Mouse (Mus musculus) heart, postnatal 10 days (tissue): ENCODE results near the gene Cep131. TPM values are rescaled to one million over a fixed set of nuclear protein-coding genes. Genes with fewer than 3 reads are reported as not detected.
A peak's percentile ranks its signal among the peaks of the same experiment; 100 is the strongest.

Experiments used
- DNase-seq, 2 experiments: peaks; one replicate each; pipeline ENCODE4 v3.0.0; 2021
- intact Hi-C: fragments of 180-260 bp; cut with DNase I; formaldehyde crosslinking; loops from one replicate; pipeline ENCODE4 v1.15.1; 2025
- total RNA-seq, 2 experiments: library from RNA; stranded (reverse); gene quantifications; 2 replicates each; pipeline ENCODE4 v1.2.3; 2021

Cep131 gene
- total RNA-seq, 2 experiments from 2014 or later = 10.6 to 13.6 TPM

DNA sequence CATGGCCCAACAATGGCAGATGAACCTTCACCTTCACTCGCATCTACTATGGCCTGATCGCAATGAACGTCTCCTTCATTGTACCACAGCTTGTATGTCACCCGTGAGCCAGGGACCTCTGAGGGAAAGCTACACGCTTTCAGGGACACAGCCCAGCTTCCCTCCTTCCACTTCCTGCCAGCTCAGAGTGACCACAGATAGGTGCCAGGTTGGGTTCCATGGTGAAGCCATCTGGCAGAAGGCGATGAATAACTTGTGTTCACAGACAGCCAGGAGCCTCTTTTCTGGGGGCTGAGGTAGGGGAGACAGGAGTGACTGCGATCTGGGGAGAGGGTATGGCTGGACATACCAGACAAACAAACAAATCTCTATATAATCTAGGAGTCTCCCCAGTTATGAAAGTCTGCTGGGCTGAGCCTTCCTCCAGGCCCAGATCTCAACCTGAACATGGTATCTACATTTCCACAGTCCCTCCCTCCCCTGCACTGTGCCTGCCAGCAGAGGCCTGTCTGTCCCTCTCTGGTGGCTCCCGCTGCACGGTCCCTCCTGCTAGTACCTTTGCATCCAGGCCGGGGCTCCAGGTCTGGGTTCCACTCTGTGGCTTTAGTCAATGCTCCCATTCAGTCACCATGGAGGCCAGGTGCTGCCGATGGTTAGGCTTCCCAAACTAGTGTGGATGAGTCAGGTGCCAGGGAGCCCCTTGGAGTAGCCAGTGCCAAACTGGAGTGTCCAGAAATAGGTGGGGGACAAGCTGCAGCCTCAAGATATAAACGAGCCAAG, 30.5 kb downstream of the Cep131 start:
- intact Hi-C loops = no loop called here
- DNase-seq = no peak

DNA sequence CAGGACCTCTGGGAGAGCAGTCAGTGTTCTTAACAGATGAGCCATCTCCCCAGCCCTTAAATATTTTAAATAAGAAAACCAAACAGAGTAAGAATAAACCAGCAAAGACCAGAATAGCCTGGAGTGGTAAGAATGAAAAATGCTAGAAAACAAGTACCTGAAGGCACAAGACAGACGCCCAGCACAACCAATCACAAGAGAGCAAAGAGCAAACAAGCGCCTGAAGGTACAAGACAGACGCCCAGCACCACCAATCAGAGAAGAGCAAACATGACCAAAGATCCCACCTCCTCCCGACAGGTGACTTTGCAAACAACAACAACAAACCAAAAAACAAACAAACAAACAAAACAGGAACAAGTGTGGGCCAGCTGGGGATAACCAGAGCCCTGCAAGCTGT, 32.8 kb downstream of the Cep131 start:
- intact Hi-C loops = no loop called here

GRCm38 (mm10) chr11:120052274-120052673, 34.4 kb downstream of the Cep131 start:
- intact Hi-C loops = no loop called here
- peak; percentile 51 to 53 for DNase-seq

More for the DNA sequence above, 32.8 kb downstream of the Cep131 start:
- DNase-seq = no peak

GRCm38 (mm10) chr11:120051124-120051811, 35.4 kb downstream of the Cep131 start:
- peak in 1 of 2 experiments; percentile 46 for DNase-seq
- intact Hi-C loops = no loop called here

DNA sequence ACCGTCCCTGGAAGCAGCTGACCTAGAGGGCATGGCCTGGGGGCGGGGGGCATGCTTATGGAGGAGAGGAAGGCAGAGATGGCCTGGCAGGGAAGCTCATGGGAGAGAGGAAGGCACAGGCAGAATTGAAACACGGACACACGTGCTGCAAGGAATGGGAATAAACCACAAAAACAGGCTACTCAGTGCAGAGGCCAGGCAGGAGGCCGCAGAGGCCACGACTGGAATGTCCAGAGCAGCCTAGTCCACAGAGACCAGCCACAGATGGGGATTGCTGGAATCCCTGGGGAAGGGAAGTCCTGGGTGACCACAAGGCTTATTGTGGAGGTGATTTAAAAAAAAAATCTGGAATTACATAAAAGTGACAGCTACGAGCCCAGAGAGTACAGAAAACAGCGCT, 37.6 kb downstream of the Cep131 start:
- intact Hi-C loops = no loop called here
- DNase-seq = no peak

- no peak for DNase-seq
- intact Hi-C loops = no loop called here
Observed at GRCm38 (mm10) chr11:120048252-120048556, 38.4 kb downstream of the Cep131 start.

- no peak for DNase-seq
- intact Hi-C loops = no loop called here
Observed at GRCm38 (mm10) chr11:120047531-120048251, 38.9 kb downstream of the Cep131 start.

- intact Hi-C loops = no loop called here
- peak in 1 of 2 experiments; percentile 40 for DNase-seq
Observed at GRCm38 (mm10) chr11:120046553-120047191, 40.0 kb downstream of the Cep131 start, which contains the start of gene Aatk. Gene Aatk, minus strand, starts transcription at chr11:120047167.

GRCm38 (mm10) chr11:120045839-120046552, 40.6 kb downstream of the Cep131 start:
- intact Hi-C loops = no loop called here

GRCm38 (mm10) chr11:120045341-120045740, 41.3 kb downstream of the Cep131 start:
- intact Hi-C loops = no loop called here
- DNase-seq = no peak

More at GRCm38 (mm10) chr11:120045839-120046552, 40.6 kb downstream of the Cep131 start:
- DNase-seq = peak in 1 of 2 experiments; percentile 38

DNA sequence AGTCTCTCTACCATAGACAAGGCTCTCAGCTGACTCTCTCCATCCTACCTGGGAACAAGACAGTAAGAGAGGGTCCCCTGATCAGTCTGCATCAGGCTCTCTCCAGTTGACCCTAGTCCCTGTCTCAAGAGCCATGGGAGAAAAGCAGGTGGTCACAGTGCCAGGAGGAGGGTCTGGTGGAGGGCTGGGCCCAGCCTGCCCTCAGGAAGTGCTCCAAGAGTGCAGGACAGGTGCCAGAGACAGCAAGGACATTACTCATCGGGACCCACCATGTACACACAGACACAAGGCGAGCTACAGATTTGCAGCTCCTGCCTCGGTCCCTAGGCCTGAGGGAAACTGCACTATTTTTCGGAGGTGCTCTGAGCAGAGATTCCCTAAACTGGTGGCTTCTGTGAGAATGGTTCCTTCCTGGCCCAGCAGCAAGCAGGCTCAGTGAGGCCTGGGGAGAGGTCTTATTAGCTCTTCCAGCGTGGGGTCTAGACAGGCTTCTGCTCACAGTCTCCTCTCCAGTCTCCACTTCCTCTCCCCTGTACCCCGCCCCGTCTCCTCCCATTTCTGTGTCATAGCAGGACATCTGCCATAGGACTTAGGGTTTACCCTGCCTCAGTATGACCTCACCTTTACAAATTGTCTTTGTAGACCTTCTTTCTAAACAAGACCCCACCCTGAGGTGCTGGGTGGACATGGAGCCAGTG, 44.3 kb downstream of the Cep131 start:
- intact Hi-C loops = no loop called here
- DNase-seq = peak; percentile 28 to 44

DNA sequence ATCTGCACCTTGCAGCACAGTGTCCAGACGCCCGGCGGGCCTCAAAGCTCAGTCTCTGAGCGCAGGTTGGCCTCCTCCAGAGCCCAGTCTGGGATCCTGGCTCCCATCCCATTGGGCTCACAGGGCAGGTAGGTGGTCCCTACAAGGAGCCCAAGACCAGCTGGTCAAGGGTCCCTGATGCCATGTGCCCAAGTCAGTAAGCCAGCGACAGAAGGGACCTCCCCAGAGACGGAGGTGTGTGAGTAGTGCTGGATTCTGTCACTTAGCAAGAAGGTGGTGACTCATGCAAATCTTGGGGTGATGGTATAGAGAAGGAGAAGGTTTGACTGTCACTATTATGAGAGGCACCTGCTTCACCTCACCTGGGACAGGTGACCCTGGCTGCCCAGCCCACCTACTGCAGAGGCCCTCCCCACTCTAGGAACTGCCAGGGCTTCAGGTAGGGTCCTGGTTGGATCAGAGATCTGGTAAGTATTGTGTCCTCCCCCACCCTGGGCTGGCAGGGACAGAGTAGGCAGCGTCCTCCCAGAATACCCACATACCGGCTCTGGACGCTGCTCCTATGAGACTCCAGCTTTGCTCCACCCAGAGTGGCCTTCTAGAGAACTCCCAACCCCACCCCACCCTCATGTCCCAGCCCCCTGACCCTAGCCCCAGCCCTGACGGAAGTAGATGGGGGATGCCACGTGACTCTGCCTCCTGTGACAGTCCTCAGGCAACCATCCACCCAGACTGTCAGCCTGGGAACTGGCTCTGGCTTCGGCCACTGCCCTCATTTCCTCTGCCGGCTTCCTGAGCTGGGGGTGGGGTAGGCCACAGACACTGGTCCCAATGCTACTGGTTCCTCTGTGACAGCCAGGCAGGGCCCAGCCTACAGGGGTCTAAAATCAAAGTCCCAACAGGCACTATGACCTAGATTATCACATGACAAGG, 45.2 kb downstream of the Cep131 start:
- intact Hi-C loops = no loop called here
- peak; percentile 85 to 86 for DNase-seq

GRCm38 (mm10) chr11:120040440-120040839, 46.2 kb downstream of the Cep131 start:
- DNase-seq = peak in 1 of 2 experiments; percentile 26
- intact Hi-C loops = no loop called here

GRCm38 (mm10) chr11:120039581-120039980, 47.0 kb downstream of the Cep131 start:
- intact Hi-C loops = no loop called here
- peak; percentile 55 to 56 for DNase-seq

- intact Hi-C loops = no loop called here
- DNase-seq = no peak
Observed at GRCm38 (mm10) chr11:120034762-120035161, 51.9 kb downstream of the Cep131 start.

GRCm38 (mm10) chr11:120034306-120034705, 52.3 kb downstream of the Cep131 start:
- intact Hi-C loops = no loop called here
- DNase-seq = no peak

DNA sequence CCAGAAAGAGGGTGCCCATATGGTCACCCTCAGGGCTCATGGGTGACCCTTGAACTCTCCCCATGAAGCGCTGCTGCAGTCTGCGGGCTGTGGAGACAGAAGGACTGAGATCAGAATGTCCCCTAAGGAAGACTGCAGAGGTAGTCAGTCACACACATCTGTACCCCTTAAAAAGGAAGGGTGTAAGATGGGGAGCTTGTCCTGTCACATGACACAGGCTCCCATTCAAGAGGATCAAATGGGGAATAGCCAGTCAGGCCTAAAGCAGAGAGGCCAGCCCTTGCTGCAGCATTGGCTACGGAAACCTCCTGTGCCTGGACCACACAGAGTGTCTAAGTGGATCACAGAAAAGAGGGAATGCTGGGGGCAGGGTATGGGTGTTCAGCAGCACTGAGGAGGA, 53.2 kb downstream of the Cep131 start:
- DNase-seq = no peak
- intact Hi-C loops = no loop called here

DNA sequence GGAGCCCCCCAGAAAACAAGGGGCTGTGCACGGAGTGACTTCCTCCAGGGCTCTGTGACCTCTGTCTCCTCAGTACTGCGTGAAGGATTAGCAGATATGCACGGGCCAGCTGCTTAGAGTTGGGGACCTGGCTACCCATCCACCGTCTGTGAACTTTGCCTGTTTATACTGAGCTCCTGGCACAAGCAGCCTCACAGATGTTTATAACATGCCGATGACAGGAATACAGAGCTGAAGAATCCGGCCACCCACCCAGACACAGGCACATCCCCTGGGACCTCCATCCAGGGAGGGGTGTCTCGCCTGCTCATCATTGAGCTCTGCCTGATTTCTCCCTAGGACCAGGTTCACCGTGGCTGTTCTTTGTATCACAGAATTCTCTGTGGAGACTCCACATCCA, 54.6 kb downstream of the Cep131 start:
- no peak for DNase-seq
- intact Hi-C loops = no loop called here
